Comparison of ENCODE assay signal across 17 mouse cellular contexts in genomic region chr9:71185285-71185684, GRCm38 (mm10). TPM values are rescaled to one million over a fixed set of nuclear protein-coding genes. Genes with fewer than 3 reads are reported as not detected.
"Had no signal": no experiment of that assay in that cellular context is flagged by ENCODE, and none has a peak within 500 bp of the region (broad histone marks: within the 10 kb centered on the region; RNA-seq: fewer than 3 reads in every experiment).

No protein-coding gene starts in this region.

- DNase-seq: retina, postnatal 1 day; right cerebral cortex, adult 18-20 months; right cerebral cortex, postnatal 14 days; right cerebral cortex, postnatal 25 days; right cerebral cortex, postnatal 4 days; spleen, adult 18-20 months; thymus, adult 18-20 months; thymus, adult 2 months; thymus, postnatal 14 days; thymus, postnatal 25 days; thymus, postnatal 36 days; thymus, postnatal 4 days had no signal

- H3K9me3 ChIP-seq: neural tube, embryonic 13.5 days; neural tube, embryonic 15.5 days; stomach, embryonic 15.5 days had no signal

- H3K4me3 ChIP-seq: neural tube, embryonic 13.5 days; neural tube, embryonic 15.5 days; stomach, embryonic 15.5 days had no signal

- H3K27ac ChIP-seq: neural tube, embryonic 13.5 days; neural tube, embryonic 15.5 days; stomach, embryonic 15.5 days; stomach, postnatal 0 days had no signal

- H3K27me3 ChIP-seq: neural tube, embryonic 13.5 days; neural tube, embryonic 15.5 days; stomach, embryonic 15.5 days had no signal

- H3K4me1 ChIP-seq: stomach, embryonic 15.5 days had no signal

- H3K4me2 ChIP-seq: neural tube, embryonic 13.5 days; neural tube, embryonic 15.5 days; stomach, embryonic 15.5 days had no signal

- H3K36me3 ChIP-seq: neural tube, embryonic 13.5 days; neural tube, embryonic 15.5 days; stomach, embryonic 15.5 days had no signal

- H3K9ac ChIP-seq: neural tube, embryonic 13.5 days; neural tube, embryonic 15.5 days; stomach, embryonic 15.5 days had no signal

RNA-seq across cellular contexts. Expression of gene Aldh1a2, which starts 30.3 kb away (rescaled TPM):
- total RNA-seq: neutrophil, adult 5-6 weeks had no signal
